Mouse (Mus musculus) skeletal muscle tissue, postnatal 0 days (tissue): Measurements from ENCODE around the gene Cables2. TPM values are rescaled to one million over a fixed set of nuclear protein-coding genes. Genes with fewer than 3 reads are reported as not detected.

Experiments
- microRNA-seq, 2 experiments: library from miRNA; unstranded; fragments of <30 nt; microRNA quantifications; one replicate each; pipeline ENCODE4; 2016
- polyA plus RNA-seq: library from polyadenylated mRNA; unstranded; fragments of >200 nt; fragmentation: Nextera tagmentation; extraction: Ambion mirVana; gene quantifications from 2 replicates; pipeline ENCODE4 v1.2.1, GENCODE M21; 2015

Cables2 gene
- polyA plus RNA-seq: 5.7 and 6.1 TPM in 2 replicates

DNA sequence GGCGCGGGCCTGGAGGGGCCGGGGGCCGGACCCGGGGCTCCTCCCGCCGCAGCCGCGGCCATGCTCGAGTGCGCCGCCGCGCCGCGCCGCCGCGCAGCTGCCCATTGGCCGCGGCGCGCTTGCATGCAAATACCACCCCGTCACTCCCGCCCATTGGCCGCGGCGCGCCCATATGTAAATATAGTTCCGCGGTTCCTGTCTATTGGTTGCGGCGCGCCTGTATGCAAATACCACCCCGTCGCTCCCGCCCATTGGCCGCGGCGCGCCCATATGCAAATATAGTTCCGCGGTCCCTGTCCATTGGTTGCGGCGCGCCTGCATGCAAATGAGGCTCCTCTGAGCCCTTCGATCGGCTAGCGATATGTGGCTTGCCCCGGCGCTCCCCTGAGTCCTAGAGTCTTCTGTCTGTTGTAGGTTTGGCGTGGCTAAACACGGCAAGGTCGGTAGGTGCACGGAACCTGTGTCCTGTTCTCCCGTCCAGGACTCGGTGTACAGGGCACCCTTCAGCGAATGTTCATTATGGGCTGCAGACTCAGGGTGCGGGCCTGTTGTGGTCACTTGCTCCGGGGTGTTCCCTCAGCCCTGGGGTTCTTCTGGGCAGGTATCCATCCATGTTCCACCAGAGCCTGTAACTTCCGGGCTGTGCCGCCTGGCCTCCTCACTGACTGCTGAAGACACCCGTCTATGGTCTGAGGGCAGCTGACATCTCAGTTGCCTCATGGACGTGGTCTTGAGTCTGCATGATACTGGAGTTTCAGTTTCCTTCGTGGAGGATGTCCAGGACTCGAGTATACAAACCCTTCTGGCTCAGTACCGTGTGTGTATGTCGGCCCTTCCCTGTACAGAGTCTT is at the start of gene Cables2:
TSS of gene Cables2 (minus strand) at position 103 of the 851 bp plus-strand sequence.

DNA sequence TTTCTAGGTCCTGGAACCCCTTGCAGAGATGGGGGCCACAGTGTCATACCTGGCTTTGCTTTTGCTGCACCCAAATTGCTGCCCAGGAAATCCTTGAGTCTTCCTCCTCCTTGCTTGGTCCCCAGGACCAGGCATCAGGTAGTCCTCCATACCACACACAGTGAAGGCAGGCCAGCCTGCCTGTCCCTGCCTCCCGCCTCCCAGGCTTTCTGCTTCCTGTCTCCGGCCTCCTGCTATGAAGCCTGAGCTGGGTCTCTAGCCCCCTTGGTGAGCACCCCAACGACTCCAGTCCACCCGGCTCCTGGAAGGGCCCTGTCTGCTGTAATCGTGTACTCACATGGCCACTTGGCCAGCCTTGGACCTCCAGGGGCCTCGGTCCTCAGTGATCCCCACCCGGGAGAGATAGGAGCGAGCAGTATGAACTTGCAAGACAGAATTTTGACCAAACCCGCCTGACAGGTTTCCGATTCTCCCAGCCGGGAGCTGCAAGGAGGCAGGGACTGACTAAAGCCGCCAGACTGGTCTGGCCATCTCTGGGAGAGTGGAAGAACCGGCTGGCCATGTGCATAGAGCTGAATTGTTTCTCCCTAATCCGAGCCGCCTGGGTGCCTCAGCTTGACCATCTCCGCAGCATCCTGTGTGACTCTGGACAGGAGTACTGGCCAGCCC is 16.3 kb upstream of the Cables2 start, which contains the start of gene Rbbp8nl:
TSS of gene Rbbp8nl (minus strand) at position 440 of the 669 bp plus-strand sequence.

DNA sequence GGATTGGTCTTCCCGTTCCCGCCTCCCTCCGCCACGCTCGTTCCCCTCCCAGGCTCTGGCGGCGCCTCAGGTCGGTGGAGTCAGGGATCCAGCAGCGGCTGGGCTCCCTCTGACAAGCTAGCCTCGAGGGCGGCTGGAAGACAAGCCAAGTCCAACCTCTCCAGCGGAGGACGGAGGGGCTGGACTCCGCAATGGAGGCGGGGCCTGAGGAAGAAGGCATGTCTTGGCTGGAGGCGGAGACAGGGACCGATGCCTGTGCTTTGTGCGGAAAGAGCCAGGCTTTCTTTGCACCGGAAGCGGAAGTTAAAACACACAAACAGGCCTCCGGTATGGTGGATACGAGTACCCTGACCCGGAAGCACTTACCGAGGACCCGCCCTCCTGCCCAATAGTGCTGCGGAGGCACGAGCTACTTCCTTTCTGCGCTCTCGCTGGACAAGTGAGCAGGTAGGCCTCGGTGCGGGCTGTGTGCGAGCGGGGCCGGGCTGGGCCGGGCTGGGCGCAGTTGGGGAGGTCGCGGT is 16.2 kb downstream of the Cables2 start, which contains the start of gene Rps21:
TSS of gene Rps21 (plus strand) at position 377 of the 521 bp plus-strand sequence.

DNA sequence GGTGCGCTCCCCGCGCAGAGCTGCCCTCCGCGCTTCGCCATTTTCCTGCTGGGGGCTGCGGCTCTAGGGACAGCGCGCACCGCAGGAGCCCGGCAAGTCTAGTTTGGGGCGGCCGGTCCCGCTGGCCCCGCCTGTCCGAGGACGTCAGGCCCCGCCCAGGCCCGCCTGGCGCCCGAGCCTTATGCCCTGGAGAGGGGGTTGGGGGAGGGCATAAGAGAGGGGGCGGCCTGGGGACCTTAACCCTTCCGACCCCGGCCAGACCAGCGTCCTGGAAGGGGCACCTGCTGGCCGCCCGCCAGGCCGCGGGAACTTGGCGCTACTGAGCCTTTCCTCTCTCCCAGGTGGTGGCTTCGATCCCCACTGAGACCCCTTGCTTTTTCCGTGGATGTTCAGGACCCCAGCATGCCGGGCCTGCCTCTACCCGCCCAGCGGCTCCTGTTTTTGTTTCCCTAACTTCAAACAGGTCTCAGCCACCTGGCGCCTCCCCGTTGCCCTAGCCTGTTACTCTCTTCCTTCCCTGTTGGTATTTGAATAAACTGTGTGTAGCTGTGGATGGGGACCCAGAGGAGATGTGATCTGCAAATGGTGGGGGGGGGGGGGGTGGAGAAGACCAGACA is 47.4 kb downstream of the Cables2 start, which contains the start of gene Lama5:
TSS of gene Lama5 (minus strand) at position 98 of the 617 bp plus-strand sequence.

Small RNAs within 50 kb of the gene (microRNA-seq; reads per million reads assigned to microRNA genes)
- 0.10 to 0.42 reads per million in 2 experiments for gene Mir3091

Other genes starting within 250 kb of the Cables2 start
- gene Lsm14b, start 248.5 kb downstream of the Cables2 start, polyA plus RNA-seq: 4.1 and 5.6 TPM in 2 replicates
- 311 and 375 TPM in 2 replicates for gene Psma7, start 231.1 kb downstream of the Cables2 start, polyA plus RNA-seq
- 1.9 and 2.3 TPM in 2 replicates for gene Ss18l1, start 231.0 kb downstream of the Cables2 start, polyA plus RNA-seq
- gene Mtg2, start 202.9 kb downstream of the Cables2 start, polyA plus RNA-seq: 20.0 and 20.3 TPM in 2 replicates
- 0.13 and 0.27 TPM in 2 replicates for gene Hrh3, start 169.0 kb downstream of the Cables2 start, polyA plus RNA-seq
- 23.4 and 23.7 TPM in 2 replicates for gene Osbpl2, start 154.2 kb downstream of the Cables2 start, polyA plus RNA-seq
- gene Adrm1, start 102.0 kb downstream of the Cables2 start, polyA plus RNA-seq: 175 and 180 TPM in 2 replicates
- gene Lama5, start 47.6 kb downstream of the Cables2 start, polyA plus RNA-seq: 14.1 and 15.1 TPM in 2 replicates
- 362 and 453 TPM in 2 replicates for gene Rps21, start 16.1 kb downstream of the Cables2 start, polyA plus RNA-seq
- gene Rbbp8nl, start 16.4 kb upstream of the Cables2 start, polyA plus RNA-seq: not detected in 2 replicates
- gene Gata5, start 61.2 kb upstream of the Cables2 start, polyA plus RNA-seq: not detected in 2 replicates
- gene Slco4a1, start 182.7 kb upstream of the Cables2 start, polyA plus RNA-seq: 0.23 and 0.55 TPM in 2 replicates
- gene Ntsr1, start 226.5 kb upstream of the Cables2 start, polyA plus RNA-seq: 0.06 and 0.11 TPM in 2 replicates